Comparison of ENCODE assay signal across 10 mouse cellular contexts in genomic region chr7:25486186-25486585, GRCm38 (mm10). TPM values are rescaled to one million over a fixed set of nuclear protein-coding genes. Genes with fewer than 3 reads are reported as not detected.
A peak's percentile ranks its signal among the peaks of the same experiment; 100 is the strongest.
DNase-seq lines count a peak whose midpoint lies in the region; ATAC-seq and TF ChIP-seq lines count a peak whose summit lies in the region.
"Had no signal": no experiment of that assay in that cellular context is flagged by ENCODE, and none has a peak within 500 bp of the region (broad histone marks: within the 10 kb centered on the region; RNA-seq: fewer than 3 reads in every experiment).

No protein-coding gene starts in this region.

- peak; percentile 61 for TF ChIP-seq CTCF in stomach, postnatal 0 days (IDR thresholded peaks at IDR 0.05; ENCODE audit: low read depth)

- no peak overlapping the region for H3K27ac ChIP-seq in kidney, embryonic 16.5 days (ENCODE audit: low read length)
- no peak overlapping the region for H3K27ac ChIP-seq in stomach, postnatal 0 days (replicated peaks)
- H3K27ac ChIP-seq in intestine, embryonic 15.5 days = no peak overlapping the region
- H3K27ac ChIP-seq: liver, embryonic 15.5 days had no signal

- no peaks in the 10 kb centered on the region for H3K4me1 ChIP-seq in kidney, embryonic 16.5 days (ENCODE audit: insufficient read depth, low read length)
- no peaks in the 10 kb centered on the region for H3K4me1 ChIP-seq in stomach, postnatal 0 days (replicated peaks; ENCODE audit: control insufficient read depth, insufficient read depth)
- no peaks in the 10 kb centered on the region for H3K4me1 ChIP-seq in intestine, embryonic 15.5 days (replicated peaks)
- H3K4me1 ChIP-seq: liver, embryonic 15.5 days had no signal

- 26% methylated on average over 1 of the region's 1 CpGs for WGBS in kidney, embryonic 16.5 days
- 10% methylated on average over 1 of the region's 1 CpGs for WGBS in stomach, postnatal 0 days
- WGBS in intestine, embryonic 15.5 days = 46% methylated on average over 1 of the region's 1 CpGs

- no peaks in the 10 kb centered on the region for H3K27me3 ChIP-seq in kidney, embryonic 16.5 days (ENCODE audit: insufficient read depth, low read length)
- H3K27me3 ChIP-seq in stomach, postnatal 0 days (ENCODE audit: control insufficient read depth, insufficient read depth, low read length) = no peaks in the 10 kb centered on the region
- H3K27me3 ChIP-seq in intestine, embryonic 15.5 days (replicated peaks) = no peaks in the 10 kb centered on the region
- H3K27me3 ChIP-seq: liver, embryonic 15.5 days had no signal

- H3K4me3 ChIP-seq in kidney, embryonic 16.5 days (ENCODE audit: low read length) = no peak overlapping the region
- no peak overlapping the region for H3K4me3 ChIP-seq in stomach, postnatal 0 days (ENCODE audit: low read depth, low read length)
- no peak overlapping the region for H3K4me3 ChIP-seq in intestine, embryonic 15.5 days (replicated peaks)
- H3K4me3 ChIP-seq: liver, embryonic 15.5 days had no signal

- no peak for TF ChIP-seq EP300 in stomach, postnatal 0 days (optimal IDR thresholded peaks at IDR 0.05)

- no peaks in the 10 kb centered on the region for H3K36me3 ChIP-seq in kidney, embryonic 16.5 days (ENCODE audit: insufficient read depth, low read length)
- no peaks in the 10 kb centered on the region for H3K36me3 ChIP-seq in stomach, postnatal 0 days (ENCODE audit: control insufficient read depth, insufficient read depth, low read length)
- H3K36me3 ChIP-seq in intestine, embryonic 15.5 days = no peaks in the 10 kb centered on the region
- H3K36me3 ChIP-seq: liver, embryonic 15.5 days had no signal

- no peak overlapping the region for H3K4me2 ChIP-seq in kidney, embryonic 16.5 days (replicated peaks; ENCODE audit: low read depth, low read length)
- H3K4me2 ChIP-seq in stomach, postnatal 0 days (replicated peaks; ENCODE audit: low read depth) = no peak overlapping the region
- no peak overlapping the region for H3K4me2 ChIP-seq in intestine, embryonic 15.5 days (replicated peaks)
- H3K4me2 ChIP-seq: liver, embryonic 15.5 days had no signal

- peak; percentile 27 for DNase-seq in adrenal gland, adult 2 months
- no peak for DNase-seq in adrenal gland, postnatal 25 days
- peak; percentile 65 for DNase-seq in kidney, adult 18-20 months
- peak; percentile 38 for DNase-seq in A20 (ENCODE audit: low read depth, low spot score)
- DNase-seq in kidney, adult 9 months = peak; percentile 86
- DNase-seq in stomach, postnatal 0 days (ENCODE audit: low spot score) = no peak

- no peak for ATAC-seq in kidney, embryonic 16.5 days (ENCODE audit: low FRiP score, low TSS enrichment)
- ATAC-seq in stomach, postnatal 0 days (ENCODE audit: low FRiP score, low TSS enrichment) = no peak
- ATAC-seq in intestine, embryonic 15.5 days = no peak

- no peak overlapping the region for H3K9ac ChIP-seq in kidney, embryonic 16.5 days (replicated peaks; ENCODE audit: low read length)
- no peak overlapping the region for H3K9ac ChIP-seq in stomach, postnatal 0 days (ENCODE audit: low read length)
- no peak overlapping the region for H3K9ac ChIP-seq in intestine, embryonic 15.5 days
- H3K9ac ChIP-seq: liver, embryonic 15.5 days had no signal

- H3K9me3 ChIP-seq in kidney, embryonic 16.5 days (ENCODE audit: low read length) = no peaks in the 10 kb centered on the region
- no peaks in the 10 kb centered on the region for H3K9me3 ChIP-seq in stomach, postnatal 0 days (ENCODE audit: control insufficient read depth, low read length)
- no peaks in the 10 kb centered on the region for H3K9me3 ChIP-seq in intestine, embryonic 15.5 days
- H3K9me3 ChIP-seq: liver, embryonic 15.5 days had no signal

RNA-seq across cellular contexts. Expression of gene Ceacam1, which starts 8.8 kb away (rescaled TPM):
- 10 to 100 TPM in 1 of 2 experiments, 1 to 10 TPM in 1; 8.4 to 45.0 TPM for total RNA-seq in adrenal gland, adult 2 months (2021)
- 5.9 and 9.5 TPM in 2 replicates for polyA plus RNA-seq in adrenal gland, adult 2 months (2012; rRNA removed)
- 19.9 and 22.7 TPM in 2 replicates for total RNA-seq in adrenal gland, postnatal 25 days (2021)
- 4.4 and 4.6 TPM in 2 replicates for polyA plus RNA-seq in kidney, embryonic 16.5 days (2015; fragmentation: Nextera tagmentation; extraction: Ambion mirVana)
- polyA plus RNA-seq in stomach, postnatal 0 days (2015; fragmentation: Nextera tagmentation; extraction: Ambion mirVana) = 16.7 and 25.7 TPM in 2 replicates
- polyA plus RNA-seq in intestine, embryonic 15.5 days (2015; fragmentation: Nextera tagmentation; extraction: Ambion mirVana) = 31.4 and 32.3 TPM in 2 replicates

RNA-seq across cellular contexts. Expression of gene Ceacam2, which starts 53.5 kb away (rescaled TPM):
- 1 to 10 TPM; 1.1 to 5.0 TPM for total RNA-seq in adrenal gland, adult 2 months (2021)
- not detected in 2 replicates for polyA plus RNA-seq in adrenal gland, adult 2 months (2012; rRNA removed)
- total RNA-seq in adrenal gland, postnatal 25 days (2021) = 2.3 and 2.7 TPM in 2 replicates
- 0.31 TPM in 1 of 2 replicates, not detected in the other for polyA plus RNA-seq in kidney, embryonic 16.5 days (2015; fragmentation: Nextera tagmentation; extraction: Ambion mirVana)
- 0.07 TPM in 1 of 2 replicates, not detected in the other for polyA plus RNA-seq in stomach, postnatal 0 days (2015; fragmentation: Nextera tagmentation; extraction: Ambion mirVana)
- 0.10 and 0.18 TPM in 2 replicates for polyA plus RNA-seq in intestine, embryonic 15.5 days (2015; fragmentation: Nextera tagmentation; extraction: Ambion mirVana)
- polyA plus RNA-seq: heart, embryonic 16.5 days; liver, embryonic 15.5 days had no signal

Comparison
In these comparisons a context has a peak if more than half of its experiments do, and no peak if none do; other contexts are left out.
1. DNase-seq: peak in adrenal gland, adult 2 months (single experiment), kidney, adult 18-20 months (single experiment), A20 (single experiment) and kidney, adult 9 months (single experiment); none in adrenal gland, postnatal 25 days (single experiment) and stomach, postnatal 0 days (single experiment).